Mouse (Mus musculus) macrophage (primary cell): ENCODE measurements around the gene Wfdc15a. TPM values are rescaled to one million over a fixed set of nuclear protein-coding genes. Genes with fewer than 3 reads are reported as not detected.

ENCODE experiments used
- H3K27ac ChIP-seq: fragments of 350-480 bp; formaldehyde crosslinking; 2 replicates; pipeline ENCODE4 v1.9.0; 2021
- H3K36me3 ChIP-seq: fragments of 350-480 bp; formaldehyde crosslinking; 2 replicates; pipeline ENCODE4 v1.9.0; 2021; ENCODE audit errors: inconsistent target
- H3K4me3 ChIP-seq: fragments of 350-480 bp; formaldehyde crosslinking; 2 replicates; pipeline ENCODE4 v1.9.0; 2021; ENCODE audit errors: inconsistent target
- H3K79me2 ChIP-seq: fragments of 350-480 bp; formaldehyde crosslinking; 2 replicates; pipeline ENCODE4 v1.9.0; 2021; ENCODE audit errors: inconsistent target
- WGBS: methylation state at CpG from one replicate; pipeline ENCODE4 v1.1.7; 2026; ENCODE audit warnings: inconsistent platforms; ENCODE audit not compliant: missing documents; 5-methylcytosine and 5-hydroxymethylcytosine counted together
- polyA plus RNA-seq: library from polyadenylated mRNA; stranded (reverse); fragments of 250-400 nt; gene quantifications from 3 replicates; pipeline ENCODE4 v1.2.4, GENCODE M21; 2018; ENCODE audit warnings: inconsistent platforms

Wfdc15a gene
- polyA plus RNA-seq, 1 experiment from 2014 or later = not detected

DNA sequence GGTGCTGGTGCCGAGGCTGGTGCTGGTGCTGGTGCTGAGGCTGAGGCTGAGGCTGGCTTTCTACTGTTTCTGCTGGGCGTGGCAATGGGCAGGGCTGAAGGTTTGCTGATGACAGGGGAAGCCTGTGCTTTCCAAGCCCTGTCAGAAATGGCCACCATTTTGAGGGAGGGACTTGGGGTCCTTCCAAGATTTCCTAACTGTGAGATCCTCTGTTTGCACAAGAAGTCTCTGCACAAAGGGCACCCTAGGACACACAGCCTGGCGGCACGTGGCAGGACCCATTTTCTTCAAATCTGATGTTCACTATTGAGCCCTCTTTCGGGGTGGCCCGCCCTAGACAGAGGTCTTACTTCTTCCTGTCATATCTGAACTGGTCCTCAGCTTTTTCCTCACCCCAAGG lies 9.4 kb downstream of the Wfdc15a start, which contains the start of gene Wfdc12:
Wfdc12 (minus strand) TSS at position 33 of the 400 bp plus-strand sequence.
- Histone ChIP-seq H3K27ac (no peak within 1 kb of the TSS), H3K79me2 (no peaks in the 10 kb centered on the region), H3K36me3 (no peaks in the 10 kb centered on the region), H3K4me3 (no peak within 1 kb of the TSS)
- WGBS = 91% methylated on average over 6 of the region's 6 CpGs

DNA sequence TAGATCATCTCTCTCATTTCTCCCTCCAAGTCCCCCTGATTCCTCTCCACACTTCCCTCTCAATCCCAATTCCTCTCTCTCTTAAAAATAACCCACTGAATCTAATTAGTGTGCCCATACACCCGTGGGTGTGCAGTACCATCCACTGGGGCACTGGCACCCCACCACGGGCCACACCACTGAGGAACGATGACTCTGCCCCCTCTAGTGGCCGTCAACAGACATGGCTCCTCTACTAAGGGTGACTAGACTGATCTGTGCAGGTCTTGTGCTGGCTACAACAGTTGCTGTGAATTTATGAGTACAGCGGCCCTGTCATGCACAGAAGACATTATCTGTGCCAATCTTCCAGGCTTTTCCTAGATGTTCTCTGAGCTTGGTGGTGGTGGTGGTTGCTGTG lies 11.2 kb downstream of the Wfdc15a start:
- H3K27ac ChIP-seq = no peak overlapping the region
- 20% methylated on average over 5 of the region's 5 CpGs for WGBS
- H3K36me3 ChIP-seq = no peaks in the 10 kb centered on the region
- no peak overlapping the region for H3K4me3 ChIP-seq
- H3K79me2 ChIP-seq = no peaks in the 10 kb centered on the region

GRCm38 (mm10) chr2:164184145-164184719 lies 15.7 kb downstream of the Wfdc15a start:
- Histone ChIP-seq H3K4me3 (no peak overlapping the region), H3K79me2 (no peaks in the 10 kb centered on the region), H3K36me3 (no peaks in the 10 kb centered on the region), H3K27ac (no peak overlapping the region)
- 47% methylated on average over 9 of the region's 9 CpGs for WGBS

DNA sequence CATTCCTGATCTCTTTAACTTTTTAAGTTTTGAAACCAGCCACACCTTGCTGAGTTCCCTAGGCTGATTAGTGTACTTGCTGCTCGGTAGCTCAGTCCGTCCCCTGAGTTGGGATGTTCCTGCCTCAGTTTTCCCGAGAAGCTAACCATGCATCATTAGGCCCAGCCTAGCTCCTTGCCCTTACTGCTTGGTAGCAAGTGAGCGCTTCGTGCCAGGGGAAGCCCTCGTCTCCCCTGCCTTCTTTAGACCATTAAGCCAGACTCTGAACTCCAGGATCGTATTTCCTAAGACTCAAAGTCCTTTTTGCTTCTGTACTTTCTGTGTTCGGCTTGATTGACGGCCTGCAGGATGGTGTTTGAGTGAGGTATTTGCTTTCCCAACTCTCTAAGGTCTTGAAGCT lies 16.6 kb downstream of the Wfdc15a start:
- H3K4me3 ChIP-seq = no peak overlapping the region
- WGBS = 96% methylated on average over 9 of the region's 9 CpGs

DNA sequence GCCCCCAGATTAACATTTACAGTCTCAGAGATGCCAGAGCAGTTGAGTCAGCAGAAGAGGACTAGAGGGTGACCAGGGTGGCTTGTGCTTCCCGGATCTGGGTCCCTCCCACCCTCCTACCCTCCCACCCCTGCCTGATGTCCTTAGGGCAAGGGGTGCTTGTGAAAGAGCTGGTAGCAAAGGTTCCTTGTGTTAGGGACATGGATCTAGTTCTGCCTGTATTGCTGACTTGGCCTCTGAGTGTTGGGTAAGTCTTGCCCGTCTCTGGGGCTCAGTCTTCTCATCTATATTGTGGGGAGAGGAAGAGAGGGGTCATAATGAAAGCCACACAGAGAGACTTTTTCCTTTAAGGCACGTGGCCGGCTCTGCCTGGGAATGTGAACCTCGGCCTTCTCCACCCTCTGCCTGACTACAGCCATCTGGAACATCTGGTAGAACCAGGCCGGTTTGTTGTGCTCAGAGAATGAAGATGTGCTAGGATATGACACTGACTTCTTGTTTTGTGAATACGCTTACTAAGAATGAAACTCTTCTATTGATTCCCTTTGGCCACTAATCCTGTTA lies 17.2 kb downstream of the Wfdc15a start, which contains the start of gene Wfdc5:
Wfdc5 (minus strand) TSS at position 51 of the 564 bp plus-strand sequence.
- H3K79me2 ChIP-seq = no peaks in the 10 kb centered on the region

More for the DNA sequence above, 16.6 kb downstream of the Wfdc15a start:
- no peaks in the 10 kb centered on the region for H3K36me3 ChIP-seq
- no peaks in the 10 kb centered on the region for H3K79me2 ChIP-seq
- H3K27ac ChIP-seq = no peak overlapping the region

DNA sequence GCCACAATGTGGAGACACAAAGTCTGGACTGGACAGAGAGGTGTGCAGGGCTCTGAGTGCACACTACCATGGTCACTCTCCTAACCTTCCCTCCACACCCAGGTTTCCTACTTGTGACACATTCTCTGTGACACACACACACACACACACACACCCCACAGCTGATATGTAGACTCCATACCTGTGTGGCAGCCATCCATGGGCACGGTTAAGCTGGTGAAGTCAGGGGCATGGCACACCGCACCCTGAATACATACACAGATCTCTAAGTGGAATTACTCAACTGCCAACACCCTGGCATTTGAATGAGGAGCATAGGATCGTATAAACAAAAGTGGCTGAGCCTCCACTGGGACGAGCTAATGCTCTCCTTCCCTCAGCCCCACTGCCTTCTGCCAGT lies 19.2 kb downstream of the Wfdc15a start:
- Histone ChIP-seq H3K36me3 (no peaks in the 10 kb centered on the region), H3K79me2 (no peaks in the 10 kb centered on the region), H3K4me3 (no peak overlapping the region), H3K27ac (no peak overlapping the region)
- 92% methylated on average over 4 of the region's 4 CpGs for WGBS

More for the DNA sequence above, 17.2 kb downstream of the Wfdc15a start, which contains the start of gene Wfdc5:
- Histone ChIP-seq H3K4me3 (no peak within 1 kb of the TSS), H3K27ac (no peak within 1 kb of the TSS), H3K36me3 (no peaks in the 10 kb centered on the region)
- WGBS = 89% methylated on average over 7 of the region's 7 CpGs

DNA sequence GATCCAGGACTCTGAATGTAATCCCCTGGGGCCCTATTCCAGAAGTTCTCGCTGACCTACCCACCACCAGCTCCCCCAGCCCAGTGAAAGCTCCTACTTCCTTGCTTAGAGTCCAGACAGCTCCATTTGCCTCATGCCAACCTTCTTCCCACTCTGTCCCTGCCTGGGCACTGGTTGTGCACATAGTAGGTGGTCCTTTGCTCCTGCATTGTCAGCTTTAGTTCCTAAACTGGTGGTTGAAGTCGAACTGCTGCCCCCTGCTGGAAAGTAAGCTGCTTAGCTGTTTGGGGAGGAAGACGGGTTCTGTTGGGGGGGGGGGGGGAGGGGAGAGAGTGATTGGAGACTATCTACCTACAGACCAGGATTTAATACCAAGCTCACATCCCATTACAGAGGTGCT lies 19.8 kb downstream of the Wfdc15a start:
- H3K36me3 ChIP-seq = no peaks in the 10 kb centered on the region
- 63% methylated on average over 2 of the region's 3 CpGs for WGBS

GRCm38 (mm10) chr2:164177831-164178230 lies 22.1 kb downstream of the Wfdc15a start:
- Histone ChIP-seq H3K36me3 (no peaks in the 10 kb centered on the region), H3K4me3 (no peak overlapping the region), H3K79me2 (no peaks in the 10 kb centered on the region), H3K27ac (no peak overlapping the region)
- WGBS = 94% methylated on average over 5 of the region's 5 CpGs

More for the DNA sequence above, 19.8 kb downstream of the Wfdc15a start:
- H3K4me3 ChIP-seq = no peak overlapping the region
- H3K79me2 ChIP-seq = no peaks in the 10 kb centered on the region
- no peak overlapping the region for H3K27ac ChIP-seq

DNA sequence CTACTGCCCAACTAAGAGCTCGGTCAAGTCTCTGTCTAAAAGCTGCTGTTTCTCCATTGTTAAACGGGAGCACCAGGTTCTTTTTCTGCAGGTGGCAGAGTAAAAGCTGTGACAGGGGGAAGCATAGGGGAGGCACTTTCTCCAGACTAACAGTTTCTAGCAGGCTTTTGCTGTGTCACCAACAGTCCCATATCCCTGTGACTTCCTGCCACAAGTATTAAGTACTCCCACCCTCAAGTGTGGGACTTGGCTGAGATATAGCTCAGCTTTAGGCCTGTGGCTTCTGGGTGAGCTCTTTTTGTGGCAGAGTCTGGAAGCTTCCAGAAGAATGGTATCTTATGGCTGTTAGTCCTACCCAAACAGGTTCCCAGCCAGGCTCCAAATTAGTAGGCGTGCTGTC lies 24.1 kb downstream of the Wfdc15a start:
- 31% methylated on average over 3 of the region's 3 CpGs for WGBS
- H3K79me2 ChIP-seq = no peaks in the 10 kb centered on the region
- H3K27ac ChIP-seq = no peak overlapping the region
- H3K36me3 ChIP-seq = no peaks in the 10 kb centered on the region
- no peak overlapping the region for H3K4me3 ChIP-seq

DNA sequence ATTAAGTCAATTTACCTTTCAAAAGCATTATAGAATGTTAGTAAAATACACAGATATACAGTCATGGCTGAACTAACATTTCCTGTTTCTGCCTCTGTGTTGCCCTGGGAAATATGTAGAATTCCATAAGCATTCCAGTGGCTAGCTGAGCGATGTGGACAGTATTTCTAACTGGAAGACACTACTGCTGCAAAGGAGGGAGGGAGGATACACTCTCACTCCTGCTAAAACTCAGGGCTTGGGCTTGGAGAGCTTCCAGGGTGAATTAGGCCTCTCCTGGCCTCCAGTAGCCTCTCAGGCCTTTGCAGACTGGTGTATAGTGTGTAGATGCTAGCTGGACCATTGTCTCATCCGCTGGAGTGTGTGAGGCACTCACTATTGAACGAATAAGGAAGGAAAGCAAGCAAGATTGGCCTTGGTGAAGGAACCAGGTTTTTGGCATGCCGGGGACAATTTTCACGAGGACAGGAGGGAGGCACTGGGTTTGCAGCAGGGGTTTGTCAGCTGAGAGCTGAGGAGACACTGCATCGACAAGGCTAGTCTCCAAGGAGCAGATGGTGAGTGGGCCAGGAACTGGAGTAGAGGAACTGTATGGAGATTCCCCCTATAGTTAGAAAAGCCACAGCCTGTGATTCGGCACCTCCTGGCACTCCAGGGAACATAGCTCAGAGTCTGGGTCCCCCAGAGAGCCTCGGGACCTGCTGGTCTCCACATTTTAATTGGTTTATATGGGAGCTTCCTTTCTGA lies 25.1 kb downstream of the Wfdc15a start:
- Histone ChIP-seq H3K4me3 (no peak overlapping the region), H3K79me2 (no peaks in the 10 kb centered on the region), H3K36me3 (no peaks in the 10 kb centered on the region), H3K27ac (no peak overlapping the region)
- WGBS = 75% methylated on average over 7 of the region's 8 CpGs

GRCm38 (mm10) chr2:164173394-164173793 lies 26.5 kb downstream of the Wfdc15a start:
- WGBS = 10% methylated on average over 3 of the region's 3 CpGs
- Histone ChIP-seq H3K79me2 (no peaks in the 10 kb centered on the region), H3K27ac (no peak overlapping the region), H3K4me3 (no peak overlapping the region), H3K36me3 (no peaks in the 10 kb centered on the region)

GRCm38 (mm10) chr2:164170902-164171301 lies 29.0 kb downstream of the Wfdc15a start, which contains the start of gene Kcns1:
Gene Kcns1 (minus strand): TSS chr2:164171113.
- no peak within 1 kb of the TSS for H3K4me3 ChIP-seq
- no peaks in the 10 kb centered on the region for H3K79me2 ChIP-seq

DNA sequence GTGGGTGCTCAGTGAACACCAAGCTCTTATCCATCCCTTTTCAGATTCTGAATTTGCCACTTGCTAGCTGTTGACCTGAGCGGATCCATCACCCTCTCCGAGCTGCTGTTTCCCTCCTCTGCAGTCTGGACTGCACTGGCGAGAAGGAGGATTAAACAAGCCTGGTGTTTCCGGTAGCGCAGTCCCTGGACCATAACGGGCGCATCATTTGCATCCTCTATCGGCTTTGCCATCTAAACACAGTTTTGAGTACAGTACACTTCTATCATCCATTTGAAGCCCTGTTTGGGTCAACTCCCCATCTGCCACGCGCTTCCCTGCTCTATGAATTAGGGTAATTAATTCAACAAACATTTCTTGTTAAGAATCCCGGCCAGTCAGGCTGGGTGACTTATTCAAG lies 29.6 kb downstream of the Wfdc15a start:
- no peak overlapping the region for H3K27ac ChIP-seq
- 28% methylated on average over 11 of the region's 11 CpGs for WGBS
- H3K36me3 ChIP-seq = no peaks in the 10 kb centered on the region
- no peaks in the 10 kb centered on the region for H3K79me2 ChIP-seq
- no peak overlapping the region for H3K4me3 ChIP-seq

More at GRCm38 (mm10) chr2:164170902-164171301, 29.0 kb downstream of the Wfdc15a start, which contains the start of gene Kcns1:
- Histone ChIP-seq H3K36me3 (no peaks in the 10 kb centered on the region), H3K27ac (no peak within 1 kb of the TSS)
- WGBS = 2% methylated on average over 27 of the region's 29 CpGs

- H3K27ac ChIP-seq = no peak overlapping the region
- no peak overlapping the region for H3K4me3 ChIP-seq
- H3K79me2 ChIP-seq = no peaks in the 10 kb centered on the region
- no peaks in the 10 kb centered on the region for H3K36me3 ChIP-seq
- 17% methylated on average over 39 of the region's 42 CpGs for WGBS
Observed at GRCm38 (mm10) chr2:164168571-164168946, 31.4 kb downstream of the Wfdc15a start.
